Mouse (Mus musculus): ENCODE measurements around the gene Tfcp2l1. TPM values are rescaled to one million over a fixed set of nuclear protein-coding genes. Genes with fewer than 3 reads are reported as not detected.

The Tfcp2l1 gene
- polyA plus RNA-seq, 1 experiment from 2014 or later, result 0.15 TPM

- ATAC-seq (ENCODE audit: low FRiP score), result no peak
- Histone ChIP-seq H3K27ac (ENCODE audit: low read depth, low read length) (no peak overlapping the region), H3K4me3 (ENCODE audit: low read depth, low read length) (no peak overlapping the region), H3K4me2 (replicated peaks; ENCODE audit: low read depth, low read length) (no peak overlapping the region), H3K9ac (ENCODE audit: low read depth, low read length) (no peak overlapping the region), H3K4me1 (replicated peaks; ENCODE audit: control insufficient read depth, insufficient read depth, low read length) (no peaks in the 10 kb centered on the region), H3K36me3 (ENCODE audit: control insufficient read depth, insufficient read depth, low read length) (no peaks in the 10 kb centered on the region), H3K27me3 (ENCODE audit: control insufficient read depth, insufficient read depth, low read length) (no peaks in the 10 kb centered on the region), H3K9me3 (ENCODE audit: control insufficient read depth, low read length) (no peaks in the 10 kb centered on the region)
- DNase-seq (ENCODE audit: low spot score), result no peak
Observed at GRCm38 (mm10) chr1:118667536-118667935, 39.8 kb downstream of the Tfcp2l1 start.

- no peaks in the 10 kb centered on the region for H3K9me3 ChIP-seq (ENCODE audit: control insufficient read depth, low read length)
- no peak overlapping the region for H3K27ac ChIP-seq (ENCODE audit: low read depth, low read length)
- no peaks in the 10 kb centered on the region for H3K27me3 ChIP-seq (ENCODE audit: control insufficient read depth, insufficient read depth, low read length)
- H3K36me3 ChIP-seq (ENCODE audit: control insufficient read depth, insufficient read depth, low read length), result no peaks in the 10 kb centered on the region
- H3K9ac ChIP-seq (ENCODE audit: low read depth, low read length), result no peak overlapping the region
- WGBS, result 42% methylated on average over 8 of the region's 8 CpGs
- no peaks in the 10 kb centered on the region for H3K4me1 ChIP-seq (replicated peaks; ENCODE audit: control insufficient read depth, insufficient read depth, low read length)
- H3K4me3 ChIP-seq (ENCODE audit: low read depth, low read length), result no peak overlapping the region
- ATAC-seq (ENCODE audit: low FRiP score) (no peak), DNase-seq (ENCODE audit: low spot score) (no peak)
- no peak overlapping the region for H3K4me2 ChIP-seq (replicated peaks; ENCODE audit: low read depth, low read length)
Observed at GRCm38 (mm10) chr1:118672196-118672595, 44.5 kb downstream of the Tfcp2l1 start.

- Histone ChIP-seq H3K9ac (ENCODE audit: low read depth, low read length) (no peak overlapping the region), H3K4me3 (ENCODE audit: low read depth, low read length) (no peak overlapping the region), H3K36me3 (ENCODE audit: control insufficient read depth, insufficient read depth, low read length) (no peaks in the 10 kb centered on the region), H3K4me2 (replicated peaks; ENCODE audit: low read depth, low read length) (no peak overlapping the region), H3K4me1 (replicated peaks; ENCODE audit: control insufficient read depth, insufficient read depth, low read length) (no peaks in the 10 kb centered on the region), H3K27me3 (ENCODE audit: control insufficient read depth, insufficient read depth, low read length) (no peaks in the 10 kb centered on the region), H3K27ac (ENCODE audit: low read depth, low read length) (no peak overlapping the region), H3K9me3 (ENCODE audit: control insufficient read depth, low read length) (no peaks in the 10 kb centered on the region)
- ATAC-seq (ENCODE audit: low FRiP score) (no peak), DNase-seq (ENCODE audit: low spot score) (no peak)
- 86% methylated on average over 4 of the region's 4 CpGs for WGBS
Observed at GRCm38 (mm10) chr1:118674176-118674575, 46.4 kb downstream of the Tfcp2l1 start.

- WGBS, result 68% methylated on average over 1 of the region's 1 CpGs
- Histone ChIP-seq H3K36me3 (ENCODE audit: control insufficient read depth, insufficient read depth, low read length) (no peaks in the 10 kb centered on the region), H3K27ac (ENCODE audit: low read depth, low read length) (no peak overlapping the region), H3K4me1 (replicated peaks; ENCODE audit: control insufficient read depth, insufficient read depth, low read length) (no peaks in the 10 kb centered on the region), H3K27me3 (ENCODE audit: control insufficient read depth, insufficient read depth, low read length) (no peaks in the 10 kb centered on the region), H3K9me3 (ENCODE audit: control insufficient read depth, low read length) (no peaks in the 10 kb centered on the region), H3K4me2 (replicated peaks; ENCODE audit: low read depth, low read length) (no peak overlapping the region), H3K9ac (ENCODE audit: low read depth, low read length) (no peak overlapping the region), H3K4me3 (ENCODE audit: low read depth, low read length) (no peak overlapping the region)
- DNase-seq (ENCODE audit: low spot score), result no peak
- ATAC-seq (ENCODE audit: low FRiP score), result no peak
Observed at GRCm38 (mm10) chr1:118681980-118682379, 54.2 kb downstream of the Tfcp2l1 start.

DNA sequence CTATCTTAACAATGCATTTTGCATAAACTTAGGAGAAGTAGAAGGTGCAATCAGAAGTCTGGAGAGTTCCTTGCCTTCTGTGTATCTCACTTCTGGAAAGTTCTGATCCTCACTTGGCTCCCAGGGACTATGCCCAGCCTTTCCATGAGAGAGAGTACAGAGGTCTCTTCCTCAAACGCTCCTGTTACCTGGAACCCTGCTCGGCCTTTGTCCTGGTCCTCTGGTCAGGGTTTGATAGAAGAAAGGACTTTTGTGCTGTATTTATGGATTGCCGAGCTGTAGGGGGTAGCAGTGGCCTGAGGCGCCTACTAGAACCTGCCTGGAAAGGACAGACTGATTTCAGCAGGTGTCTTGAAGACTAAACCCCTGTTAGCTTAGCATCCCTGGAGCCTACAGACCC is 55.9 kb downstream of the Tfcp2l1 start:
- no peak for DNase-seq (ENCODE audit: low spot score)
- no peaks in the 10 kb centered on the region for H3K36me3 ChIP-seq (ENCODE audit: control insufficient read depth, insufficient read depth, low read length)
- 80% methylated on average over 4 of the region's 4 CpGs for WGBS
- H3K9me3 ChIP-seq (ENCODE audit: control insufficient read depth, low read length), result no peaks in the 10 kb centered on the region
- no peaks in the 10 kb centered on the region for H3K4me1 ChIP-seq (replicated peaks; ENCODE audit: control insufficient read depth, insufficient read depth, low read length)
- H3K4me2 ChIP-seq (replicated peaks; ENCODE audit: low read depth, low read length), result no peak overlapping the region
- no peak overlapping the region for H3K9ac ChIP-seq (ENCODE audit: low read depth, low read length)
- ATAC-seq (ENCODE audit: low FRiP score), result no peak
- H3K27ac ChIP-seq (ENCODE audit: low read depth, low read length), result no peak overlapping the region
- H3K27me3 ChIP-seq (ENCODE audit: control insufficient read depth, insufficient read depth, low read length), result no peaks in the 10 kb centered on the region
- H3K4me3 ChIP-seq (ENCODE audit: low read depth, low read length), result no peak overlapping the region

DNA sequence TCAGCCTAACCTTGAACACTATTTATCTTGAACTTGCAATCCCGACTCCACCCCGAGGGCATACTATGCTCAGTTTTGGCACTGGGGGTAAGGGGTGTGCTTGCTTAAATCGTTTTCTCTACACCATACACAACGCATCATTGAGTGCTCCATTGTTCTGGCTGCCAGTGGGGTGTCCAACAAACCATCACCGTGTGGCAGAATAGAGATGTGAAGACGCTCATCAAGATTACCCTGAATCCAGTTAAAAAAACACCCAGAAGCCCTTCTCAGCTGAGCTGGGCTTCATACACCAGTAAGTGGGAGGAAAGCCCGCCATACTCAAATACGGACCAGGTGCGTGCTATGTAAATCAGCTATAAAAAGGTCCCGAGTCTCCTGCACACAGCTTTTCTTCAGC is 60.0 kb downstream of the Tfcp2l1 start:
- H3K4me1 ChIP-seq (replicated peaks; ENCODE audit: control insufficient read depth, insufficient read depth, low read length), result no peaks in the 10 kb centered on the region
- no peaks in the 10 kb centered on the region for H3K9me3 ChIP-seq (ENCODE audit: control insufficient read depth, low read length)
- WGBS, result 79% methylated on average over 10 of the region's 10 CpGs
- ATAC-seq (ENCODE audit: low FRiP score) (no peak), DNase-seq (ENCODE audit: low spot score) (no peak)
- H3K27ac ChIP-seq (ENCODE audit: low read depth, low read length), result no peak overlapping the region
- H3K4me2 ChIP-seq (replicated peaks; ENCODE audit: low read depth, low read length), result no peak overlapping the region
- H3K4me3 ChIP-seq (ENCODE audit: low read depth, low read length), result no peak overlapping the region
- H3K36me3 ChIP-seq (ENCODE audit: control insufficient read depth, insufficient read depth, low read length), result no peaks in the 10 kb centered on the region
- H3K9ac ChIP-seq (ENCODE audit: low read depth, low read length), result no peak overlapping the region
- H3K27me3 ChIP-seq (ENCODE audit: control insufficient read depth, insufficient read depth, low read length), result no peaks in the 10 kb centered on the region

DNA sequence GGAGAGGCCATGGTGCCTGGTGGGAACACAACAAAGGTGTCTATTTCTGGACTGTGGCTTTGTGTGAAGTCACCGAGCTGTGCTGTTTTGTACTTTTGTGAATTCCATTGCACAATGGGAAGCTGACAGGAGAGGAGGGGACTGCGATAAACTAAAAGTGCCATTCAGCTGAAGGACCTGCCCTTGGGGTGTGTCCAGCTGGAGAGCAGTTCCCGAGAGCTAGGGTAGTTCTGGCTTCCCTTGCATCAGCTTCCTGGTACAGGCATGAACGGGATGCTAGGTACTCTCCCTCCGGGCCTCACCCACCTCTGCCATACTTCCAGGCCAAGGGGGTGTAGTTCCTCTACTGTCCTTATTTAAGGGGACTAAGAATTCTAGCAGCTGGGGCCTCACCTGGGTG is 62.1 kb downstream of the Tfcp2l1 start:
- Histone ChIP-seq H3K36me3 (ENCODE audit: control insufficient read depth, insufficient read depth, low read length) (no peaks in the 10 kb centered on the region), H3K4me2 (replicated peaks; ENCODE audit: low read depth, low read length) (no peak overlapping the region), H3K27me3 (ENCODE audit: control insufficient read depth, insufficient read depth, low read length) (no peaks in the 10 kb centered on the region), H3K9me3 (ENCODE audit: control insufficient read depth, low read length) (no peaks in the 10 kb centered on the region), H3K9ac (ENCODE audit: low read depth, low read length) (no peak overlapping the region), H3K4me1 (replicated peaks; ENCODE audit: control insufficient read depth, insufficient read depth, low read length) (no peaks in the 10 kb centered on the region), H3K27ac (ENCODE audit: low read depth, low read length) (no peak overlapping the region), H3K4me3 (ENCODE audit: low read depth, low read length) (no peak overlapping the region)
- DNase-seq (ENCODE audit: low spot score) (no peak), ATAC-seq (ENCODE audit: low FRiP score) (no peak)
- 41% methylated on average over 5 of the region's 5 CpGs for WGBS

DNA sequence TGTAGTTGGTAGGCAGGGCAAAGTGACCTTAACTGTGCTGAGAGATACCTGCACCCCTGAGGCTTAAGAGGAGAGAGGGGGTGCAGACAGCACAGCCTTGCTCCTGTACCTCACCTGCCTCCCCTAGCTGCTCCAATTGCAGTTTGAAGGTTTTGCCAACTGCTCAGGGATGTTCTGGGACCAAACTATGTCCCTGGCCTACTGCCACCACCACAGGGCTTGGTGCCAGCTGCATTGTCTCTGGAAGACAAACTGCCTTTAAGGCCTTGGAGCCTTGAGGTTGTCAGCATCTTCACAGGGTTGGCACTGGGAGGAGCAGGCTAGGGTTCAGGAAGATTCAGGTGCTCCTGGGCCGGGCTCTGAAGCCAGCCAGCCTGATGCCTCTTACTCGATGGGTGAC is 66.7 kb downstream of the Tfcp2l1 start:
- WGBS, result 83% methylated on average over 2 of the region's 2 CpGs
- Histone ChIP-seq H3K36me3 (ENCODE audit: control insufficient read depth, insufficient read depth, low read length) (no peaks in the 10 kb centered on the region), H3K27me3 (ENCODE audit: control insufficient read depth, insufficient read depth, low read length) (no peaks in the 10 kb centered on the region), H3K4me2 (replicated peaks; ENCODE audit: low read depth, low read length) (no peak overlapping the region), H3K4me1 (replicated peaks; ENCODE audit: control insufficient read depth, insufficient read depth, low read length) (no peaks in the 10 kb centered on the region), H3K4me3 (ENCODE audit: low read depth, low read length) (no peak overlapping the region), H3K9me3 (ENCODE audit: control insufficient read depth, low read length) (no peaks in the 10 kb centered on the region), H3K9ac (ENCODE audit: low read depth, low read length) (no peak overlapping the region), H3K27ac (ENCODE audit: low read depth, low read length) (no peak overlapping the region)
- ATAC-seq (ENCODE audit: low FRiP score) (no peak), DNase-seq (ENCODE audit: low spot score) (no peak)

DNA sequence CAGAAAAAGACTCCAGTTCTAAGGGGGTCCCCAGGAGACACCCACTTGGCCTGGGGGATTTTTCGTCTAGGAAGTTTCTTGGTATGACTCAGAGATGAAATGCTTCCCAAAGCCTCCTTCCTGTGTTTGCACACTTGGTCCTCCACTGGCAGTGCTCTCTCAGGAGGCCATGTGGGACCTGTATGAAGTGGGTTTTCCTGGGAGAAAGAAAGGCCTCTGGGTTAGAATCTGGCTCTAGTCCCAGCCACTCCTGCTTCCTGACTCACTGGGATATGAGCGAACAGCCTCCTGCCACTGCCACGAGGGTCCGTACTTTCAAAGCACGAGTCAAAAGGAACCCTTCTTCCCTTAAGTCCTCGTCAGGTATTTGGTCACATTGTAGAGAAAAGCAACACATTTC is 70.2 kb downstream of the Tfcp2l1 start:
- Histone ChIP-seq H3K27me3 (ENCODE audit: control insufficient read depth, insufficient read depth, low read length) (no peaks in the 10 kb centered on the region), H3K9me3 (ENCODE audit: control insufficient read depth, low read length) (no peaks in the 10 kb centered on the region), H3K27ac (ENCODE audit: low read depth, low read length) (no peak overlapping the region), H3K36me3 (ENCODE audit: control insufficient read depth, insufficient read depth, low read length) (no peaks in the 10 kb centered on the region), H3K4me2 (replicated peaks; ENCODE audit: low read depth, low read length) (no peak overlapping the region), H3K4me3 (ENCODE audit: low read depth, low read length) (no peak overlapping the region), H3K4me1 (replicated peaks; ENCODE audit: control insufficient read depth, insufficient read depth, low read length) (no peaks in the 10 kb centered on the region), H3K9ac (ENCODE audit: low read depth, low read length) (no peak overlapping the region)
- ATAC-seq (ENCODE audit: low FRiP score) (no peak), DNase-seq (ENCODE audit: low spot score) (no peak)
- WGBS, result 80% methylated on average over 6 of the region's 6 CpGs

All from hindbrain, embryonic 11.5 days (tissue).